ENCODE assay signal across 17 mouse cellular contexts in the genomic region with DNA sequence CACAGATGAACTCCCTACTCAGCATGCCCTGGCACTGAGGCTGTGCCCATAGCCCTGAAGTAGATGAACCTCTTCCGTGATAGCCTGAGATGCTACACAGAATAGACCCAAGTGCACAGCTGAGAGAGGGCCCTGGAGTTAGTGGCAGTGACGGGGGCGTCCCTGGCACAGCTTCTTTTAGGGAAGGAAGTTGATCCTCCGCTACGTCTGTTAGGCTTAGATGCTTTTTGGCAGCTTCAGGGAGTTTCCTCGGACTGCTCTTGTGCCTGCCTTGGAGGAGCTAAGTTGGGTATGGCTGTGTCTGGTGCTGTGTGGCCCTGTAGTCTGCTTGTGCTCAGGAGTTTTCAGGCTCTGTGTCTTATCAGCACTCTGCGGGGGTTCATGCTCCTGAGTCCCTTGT. TPM values are rescaled to one million over a fixed set of nuclear protein-coding genes. Genes with fewer than 3 reads are reported as not detected.
DNase-seq lines count a peak whose midpoint lies in the region; ATAC-seq and TF ChIP-seq lines count a peak whose summit lies in the region.
"Had no signal": no experiment of that assay in that cellular context is flagged by ENCODE, and none has a peak within 500 bp of the region (broad histone marks: within the 10 kb centered on the region; RNA-seq: fewer than 3 reads in every experiment).

No protein-coding gene starts in this region.

- WGBS in liver, embryonic 12.5 days (ENCODE audit: insufficient replicate concordance): 66% methylated on average over 7 of the region's 7 CpGs

- peaks cover 28% of the 10 kb centered on the region for H3K36me3 ChIP-seq in ES-E14 (ENCODE audit: control insufficient read depth, insufficient read depth, low read length, poor library complexity, severe bottlenecking)
- peaks cover 46% of the 10 kb centered on the region for H3K36me3 ChIP-seq in liver, embryonic 12.5 days

- peak overlapping the region; percentile 1; the same call in 1 of the 2 replicates for H3K27ac ChIP-seq in gastrocnemius, adult 2 months
- H3K27ac ChIP-seq in ES-E14 (ENCODE audit: insufficient read depth, low read depth, low read length, poor library complexity, severe bottlenecking): no peak overlapping the region
- H3K27ac ChIP-seq in liver, embryonic 12.5 days: peak overlapping the region; percentile 2; the same call in 1 of the 2 replicates
- H3K27ac ChIP-seq: intestine, embryonic 15.5 days had no signal

- ATAC-seq in liver, embryonic 12.5 days: no peak
- ATAC-seq: intestine, embryonic 15.5 days; lung, postnatal 0 days had no signal

- in situ Hi-C loops in ES-E14 (cut with MboI; ENCODE audit: low sequenced_read_pairs in 2 of 2, unreplicated experiment in 2 of 2): no loop called here

- DNase-seq in gastrocnemius, adult 2 months: no peak
- no peak for DNase-seq in gastrocnemius, postnatal 25 days
- DNase-seq in left cerebral cortex, adult 18-20 months (ENCODE audit: low spot score in 2 of 2): peak; percentile 58 to 80
- DNase-seq in left cerebral cortex, adult 8-10 months (ENCODE audit: low spot score in 2 of 2): no peak
- no peak for DNase-seq in ES-E14 (ENCODE audit: low read depth, low spot score)
- DNase-seq in kidney, postnatal 25 days: no peak
- DNase-seq in cerebellum, adult 11-12 months: no peak
- DNase-seq: kidney, postnatal 10 days; left cerebral cortex, postnatal 4 days; thymus, postnatal 36 days had no signal

- H3K4me2 ChIP-seq in liver, embryonic 12.5 days: no peak overlapping the region
- H3K4me2 ChIP-seq: intestine, embryonic 15.5 days; midbrain, embryonic 11.5 days had no signal

- H3K9ac ChIP-seq in ES-E14 (ENCODE audit: insufficient read depth, low read depth, low read length, poor library complexity, severe bottlenecking): peak overlapping the region; percentile 8; the same call in 1 of the 2 replicates
- H3K9ac ChIP-seq in liver, embryonic 12.5 days: no peak overlapping the region
- H3K9ac ChIP-seq: intestine, embryonic 15.5 days had no signal

- peaks cover 5 to 31% of the 10 kb centered on the region in 2 experiments; a peak in 3 of 4 replicates for H3K4me1 ChIP-seq in ES-E14 (ENCODE audit: control insufficient read depth in 2 of 2, insufficient read depth in 2 of 2, low read length in 2 of 2, poor library complexity in 1 of 2)
- peaks cover 73% of the 10 kb centered on the region for H3K4me1 ChIP-seq in liver, embryonic 12.5 days

- H3K27me3 ChIP-seq in liver, embryonic 12.5 days (replicated peaks): no peaks in the 10 kb centered on the region
- H3K27me3 ChIP-seq: intestine, embryonic 15.5 days had no signal

- intact Hi-C loops in gastrocnemius, adult 2 months (cut with DNase I): no loop called here

- H3K4me3 ChIP-seq in gastrocnemius, adult 2 months: no peak overlapping the region
- 0 out of 4 replicates have a peak overlapping the region, but pooled peaks of 1 of the 2 experiments have one; percentile 1 for H3K4me3 ChIP-seq in ES-E14 (ENCODE audit: insufficient read depth in 1 of 2, low read depth in 1 of 2, low read length in 2 of 2, poor library complexity in 1 of 2, severe bottlenecking in 1 of 2)
- no peak overlapping the region for H3K4me3 ChIP-seq in liver, embryonic 12.5 days
- H3K4me3 ChIP-seq: erythroblast, embryonic 14.5 days; intestine, embryonic 15.5 days had no signal

- H3K9me3 ChIP-seq in ES-E14 (ENCODE audit: control insufficient read depth, insufficient read depth, low read depth, low read length): no peaks in the 10 kb centered on the region
- no peaks in the 10 kb centered on the region for H3K9me3 ChIP-seq in liver, embryonic 12.5 days (replicated peaks)
- H3K9me3 ChIP-seq: intestine, embryonic 15.5 days had no signal

- TF ChIP-seq CTCF in gastrocnemius, adult 2 months (IDR thresholded peaks at IDR 0.05): no peak

TF ChIP-seq in ES-E14, 5 proteins besides CTCF, POLR2A, EP300 and RAD21:
- TF ChIP-seq ZC3H11A (IDR thresholded peaks at IDR 0.05; ENCODE audit: borderline replicate concordance, low read depth, low read length) (no peak), ZNF384 (IDR thresholded peaks at IDR 0.05; ENCODE audit: low read depth, low read length) (no peak), MAFK (IDR thresholded peaks at IDR 0.05; ENCODE audit: insufficient read depth, low read depth, low read length) (no peak), CHD2 (IDR thresholded peaks at IDR 0.05; ENCODE audit: low read depth, low read length) (no peak), HCFC1 (IDR thresholded peaks at IDR 0.05; ENCODE audit: borderline replicate concordance, insufficient read depth, low read length) (no peak)

RNA-seq across cellular contexts. Expression of a gene that starts 4.8 kb away (rescaled TPM):
- 10 to 100 TPM; 22.1 to 24.5 TPM for total RNA-seq in gastrocnemius, adult 2 months (2021)
- total RNA-seq in gastrocnemius, postnatal 25 days (2021): 10 to 100 TPM; 17.7 to 20.2 TPM
- 10 to 100 TPM; 41.4 to 45.5 TPM for total RNA-seq in left cerebral cortex, adult 18-20 months (2021)
- total RNA-seq in left cerebral cortex, adult 8-10 months (2022): 10 to 100 TPM; 30.4 to 40.9 (median 36.1) TPM
- 39.7 and 55.9 TPM in 2 replicates for total RNA-seq in ES-E14 (2012; rRNA removed)
- polyA plus RNA-seq in liver, embryonic 12.5 days (2016; fragmentation: Nextera tagmentation; extraction: Ambion mirVana): 19.7 and 20.4 TPM in 2 replicates

RNA-seq across cellular contexts. Expression of a gene that starts 15.5 kb away (rescaled TPM):
- not detected for total RNA-seq in gastrocnemius, adult 2 months (2021)
- not detected for total RNA-seq in gastrocnemius, postnatal 25 days (2021)
- total RNA-seq in left cerebral cortex, adult 18-20 months (2021): 100 to 1,000 TPM; 191 to 195 TPM
- total RNA-seq in left cerebral cortex, adult 8-10 months (2022): 100 to 1,000 TPM; 163 to 176 (median 164) TPM
- total RNA-seq in ES-E14 (2012; rRNA removed): 4.1 and 13.1 TPM in 2 replicates
- 0.06 and 0.27 TPM in 2 replicates for polyA plus RNA-seq in liver, embryonic 12.5 days (2016; fragmentation: Nextera tagmentation; extraction: Ambion mirVana)
- polyA plus RNA-seq: erythroblast, embryonic 14.5 days had no signal

RNA-seq across cellular contexts. Expression of a gene that starts 16.0 kb away (rescaled TPM):
- not detected for total RNA-seq in gastrocnemius, adult 2 months (2021)
- not detected for total RNA-seq in gastrocnemius, postnatal 25 days (2021)
- 1 to 10 TPM; 2.1 TPM for total RNA-seq in left cerebral cortex, adult 18-20 months (2021)
- under 1 TPM in 1 of 4 experiments, not detected in 3; 0.63 TPM for total RNA-seq in left cerebral cortex, adult 8-10 months (2022)
- total RNA-seq in ES-E14 (2012; rRNA removed): 3.0 and 6.0 TPM in 2 replicates
- polyA plus RNA-seq in liver, embryonic 12.5 days (2016; fragmentation: Nextera tagmentation; extraction: Ambion mirVana): 0.33 TPM in 1 of 2 replicates, not detected in the other
- total RNA-seq: gastrocnemius, adult 8-10 months had no signal
- polyA plus RNA-seq: erythroblast, embryonic 14.5 days; heart, postnatal 0 days; midbrain, embryonic 11.5 days had no signal

RNA-seq across cellular contexts. Expression of a gene that starts 21.7 kb away (rescaled TPM):
- total RNA-seq in gastrocnemius, adult 2 months (2021): 10 to 100 TPM; 32.8 to 37.5 TPM
- total RNA-seq in gastrocnemius, postnatal 25 days (2021): 10 to 100 TPM; 24.1 to 30.1 TPM
- total RNA-seq in left cerebral cortex, adult 18-20 months (2021): 10 to 100 TPM; 20.6 to 23.9 TPM
- 10 to 100 TPM; 17.6 to 19.2 (median 18.0) TPM for total RNA-seq in left cerebral cortex, adult 8-10 months (2022)
- total RNA-seq in ES-E14 (2012; rRNA removed): 61.8 and 63.4 TPM in 2 replicates
- polyA plus RNA-seq in liver, embryonic 12.5 days (2016; fragmentation: Nextera tagmentation; extraction: Ambion mirVana): 51.4 and 52.5 TPM in 2 replicates

RNA-seq across cellular contexts. Expression of a gene that starts 21.8 kb away (rescaled TPM):
- under 1 TPM; 0.56 to 0.74 TPM for total RNA-seq in gastrocnemius, adult 2 months (2021)
- under 1 TPM; 0.59 to 0.61 TPM for total RNA-seq in gastrocnemius, postnatal 25 days (2021)
- total RNA-seq in left cerebral cortex, adult 18-20 months (2021): 1 to 10 TPM; 1.9 to 2.1 TPM
- 1 to 10 TPM; 2.8 to 5.9 (median 3.0) TPM for total RNA-seq in left cerebral cortex, adult 8-10 months (2022)
- 2.9 and 7.5 TPM in 2 replicates for total RNA-seq in ES-E14 (2012; rRNA removed)
- polyA plus RNA-seq in liver, embryonic 12.5 days (2016; fragmentation: Nextera tagmentation; extraction: Ambion mirVana): 0.51 and 0.58 TPM in 2 replicates

Comparison
In these comparisons a context has a peak if more than half of its experiments do, and no peak if none do; other contexts are left out.
1. DNase-seq: peak in left cerebral cortex, adult 18-20 months (2 of 2); none in gastrocnemius, adult 2 months (single experiment), gastrocnemius, postnatal 25 days (single experiment), left cerebral cortex, adult 8-10 months (0 of 2), ES-E14 (single experiment), kidney, postnatal 25 days (0 of 2) and cerebellum, adult 11-12 months (single experiment).
2. RNA of a gene that starts 15.5 kb away (total RNA-seq): 191 to 195 TPM in left cerebral cortex, adult 18-20 months and 163 to 176 TPM in left cerebral cortex, adult 8-10 months; 4.1 to 13.1 TPM in ES-E14, not detected in gastrocnemius, adult 2 months and not detected in gastrocnemius, postnatal 25 days; every median in the first group is over 10 times any median in the second.